Mouse (Mus musculus) small intestine, adult 2 months (tissue): Measurements from ENCODE around the gene Pon2.

ENCODE experiments used
- CTCF ChIP-seq: fragments of 200-500 bp; IDR thresholded peaks from 2 replicates; pipeline ENCODE4 v1.5.1; 2012; ENCODE audit warnings: low read depth, mild to moderate bottlenecking, control low read depth, inconsistent platforms, low read length, moderate library complexity, mixed read lengths; ENCODE audit not compliant: insufficient replicate concordance, insufficient read length; ENCODE audit errors: extremely low read depth
- POLR2A ChIP-seq: fragments of 200-500 bp; IDR thresholded peaks from 2 replicates; pipeline ENCODE4 v1.6.1; 2012; ENCODE audit warnings: low read depth, mild to moderate bottlenecking, control low read depth, inconsistent platforms, low read length, moderate library complexity

DNA sequence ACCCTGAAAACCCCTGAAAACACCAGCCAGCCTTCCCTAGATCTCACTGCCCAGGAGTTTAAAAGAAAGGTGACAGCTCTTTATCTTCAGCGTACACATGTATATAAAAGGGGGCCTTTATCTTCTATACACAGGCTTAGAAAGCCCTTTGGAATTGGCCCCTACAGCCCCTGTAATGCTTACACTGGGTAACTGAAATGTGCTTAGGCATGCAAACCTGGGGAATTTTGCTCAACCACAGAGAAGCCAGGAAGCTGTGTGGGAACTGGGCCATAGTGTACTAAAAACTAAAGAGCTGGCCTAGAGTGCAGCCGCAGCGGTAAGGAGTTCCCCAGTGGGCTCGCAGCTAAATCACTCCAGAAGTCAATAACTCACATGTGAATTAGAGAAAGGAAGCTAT is 6.8 kb downstream of the Pon2 start:
- TF ChIP-seq CTCF (no peak), POLR2A (no peak)
